ENCODE assay signal across 13 mouse cellular contexts in genomic region chr12:70232020-70232544, GRCm38 (mm10). TPM values are rescaled to one million over a fixed set of nuclear protein-coding genes. Genes with fewer than 3 reads are reported as not detected.
A peak's percentile ranks its signal among the peaks of the same experiment; 100 is the strongest.
DNase-seq lines count a peak whose midpoint lies in the region; ATAC-seq and TF ChIP-seq lines count a peak whose summit lies in the region.
"Had no signal": no experiment of that assay in that cellular context is flagged by ENCODE, and none has a peak within 500 bp of the region (broad histone marks: within the 10 kb centered on the region; RNA-seq: fewer than 3 reads in every experiment).

No protein-coding gene starts in this region.

- H3K36me3 ChIP-seq in hindbrain, postnatal 0 days (ENCODE audit: insufficient read depth, low read length), result no peaks in the 10 kb centered on the region
- no peaks in the 10 kb centered on the region for H3K36me3 ChIP-seq in hindbrain, embryonic 14.5 days (replicated peaks; ENCODE audit: control insufficient read depth, insufficient read depth)
- no peaks in the 10 kb centered on the region for H3K36me3 ChIP-seq in liver, embryonic 12.5 days

- no peak for TF ChIP-seq CTCF in hindbrain, postnatal 0 days (IDR thresholded peaks at IDR 0.05; ENCODE audit: low read depth)

- H3K9ac ChIP-seq in hindbrain, postnatal 0 days (replicated peaks; ENCODE audit: low read length), result no peak overlapping the region
- H3K9ac ChIP-seq in hindbrain, embryonic 14.5 days, result no peak overlapping the region
- no peak overlapping the region for H3K9ac ChIP-seq in liver, embryonic 12.5 days

- ATAC-seq in hindbrain, postnatal 0 days, result no peak; the same call in 1 of the 2 replicates
- ATAC-seq in hindbrain, embryonic 14.5 days (ENCODE audit: low FRiP score), result no peak
- ATAC-seq in liver, embryonic 12.5 days, result no peak

- no peak overlapping the region for H3K27ac ChIP-seq in hindbrain, postnatal 0 days
- H3K27ac ChIP-seq in hindbrain, embryonic 14.5 days, result no peak overlapping the region
- H3K27ac ChIP-seq in liver, embryonic 12.5 days, result peak overlapping the region; percentile 17

- peaks cover 1% of the 10 kb centered on the region; the same call in 1 of the 2 replicates for H3K4me1 ChIP-seq in hindbrain, postnatal 0 days (ENCODE audit: insufficient read depth, low read length)
- peaks cover 8% of the 10 kb centered on the region for H3K4me1 ChIP-seq in hindbrain, embryonic 14.5 days (replicated peaks; ENCODE audit: control insufficient read depth, insufficient read depth, low read length)
- peaks cover 57% of the 10 kb centered on the region for H3K4me1 ChIP-seq in liver, embryonic 12.5 days

- no peak overlapping the region for H3K4me3 ChIP-seq in hindbrain, postnatal 0 days (ENCODE audit: low read length)
- no peak overlapping the region for H3K4me3 ChIP-seq in hindbrain, embryonic 14.5 days (replicated peaks; ENCODE audit: low read length)
- H3K4me3 ChIP-seq in liver, embryonic 12.5 days, result no peak overlapping the region

- WGBS in hindbrain, postnatal 0 days, result 40% methylated on average over 5 of the region's 5 CpGs
- WGBS in hindbrain, embryonic 14.5 days, result 41% methylated on average over 5 of the region's 5 CpGs
- WGBS in liver, embryonic 12.5 days (ENCODE audit: insufficient replicate concordance), result 26% methylated on average over 5 of the region's 5 CpGs

- no peaks in the 10 kb centered on the region for H3K9me3 ChIP-seq in hindbrain, postnatal 0 days (ENCODE audit: low read length)
- no peaks in the 10 kb centered on the region for H3K9me3 ChIP-seq in hindbrain, embryonic 14.5 days (ENCODE audit: control insufficient read depth, low read length)
- no peaks in the 10 kb centered on the region for H3K9me3 ChIP-seq in liver, embryonic 12.5 days (replicated peaks)

- H3K4me2 ChIP-seq in hindbrain, postnatal 0 days (ENCODE audit: low read depth, low read length), result no peak overlapping the region
- H3K4me2 ChIP-seq in hindbrain, embryonic 14.5 days (replicated peaks), result no peak overlapping the region
- peak overlapping the region; percentile 4 for H3K4me2 ChIP-seq in liver, embryonic 12.5 days

- DNase-seq in hindbrain, postnatal 0 days (ENCODE audit: low spot score), result peak; percentile 52
- DNase-seq in hindbrain, embryonic 14.5 days (ENCODE audit: low spot score), result no peak
- peak; percentile 21 for DNase-seq in thymus, postnatal 4 days
- no peak for DNase-seq in thymus, postnatal 10 days (ENCODE audit: low spot score in 2 of 2)
- DNase-seq in right cerebral cortex, adult 2 months (ENCODE audit: low spot score in 2 of 2), result no peak
- DNase-seq in frontal cortex, postnatal 36 days (ENCODE audit: low spot score in 2 of 2), result no peak
- DNase-seq in right cerebral cortex, postnatal 14 days, result no peak
- DNase-seq: adrenal gland, adult 8-10 months; cerebellum, postnatal 14 days; gastrocnemius, postnatal 10 days; heart, postnatal 14 days; kidney, postnatal 10 days had no signal

- H3K27me3 ChIP-seq in hindbrain, postnatal 0 days (ENCODE audit: insufficient read depth, low read length), result no peaks in the 10 kb centered on the region
- H3K27me3 ChIP-seq in hindbrain, embryonic 14.5 days (ENCODE audit: control insufficient read depth, insufficient read depth, low read length), result no peaks in the 10 kb centered on the region
- H3K27me3 ChIP-seq in liver, embryonic 12.5 days (replicated peaks), result 0 out of 2 replicates have a peak, but pooled peaks cover under 1% of the 10 kb centered on the region

RNA-seq across cellular contexts. Expression of gene Pygl, which starts 0.8 kb away (rescaled TPM):
- total RNA-seq in hindbrain, postnatal 0 days (2014; rRNA removed), result 9.0 and 10.9 TPM in 2 replicates
- polyA plus RNA-seq in hindbrain, postnatal 0 days (2015; fragmentation: Nextera tagmentation; extraction: Ambion mirVana), result 8.3 and 8.4 TPM in 2 replicates
- polyA plus RNA-seq in hindbrain, embryonic 14.5 days (2014; fragmentation: Nextera tagmentation; extraction: Ambion mirVana), result 9.2 and 9.4 TPM in 2 replicates
- 29.4 and 29.5 TPM in 2 replicates for polyA plus RNA-seq in liver, embryonic 12.5 days (2016; fragmentation: Nextera tagmentation; extraction: Ambion mirVana)

Comparison
In these comparisons a context has a peak if more than half of its experiments do, and no peak if none do; other contexts are left out.
1. DNase-seq: peak in hindbrain, postnatal 0 days (single experiment) and thymus, postnatal 4 days (single experiment); none in hindbrain, embryonic 14.5 days (single experiment), thymus, postnatal 10 days (0 of 2), right cerebral cortex, adult 2 months (0 of 2), frontal cortex, postnatal 36 days (0 of 2) and right cerebral cortex, postnatal 14 days (single experiment).